In genomic region chr13:104937759-104938158, GRCm38 (mm10) we compare ENCODE assay signal across 8 mouse cellular contexts.
DNase-seq lines count a peak whose midpoint lies in the region; ATAC-seq and TF ChIP-seq lines count a peak whose summit lies in the region.

No protein-coding gene starts in this region.

- peak overlapping the region; percentile 32; the same call in 1 of the 2 replicates for H3K4me3 ChIP-seq in layer of hippocampus, adult 2 months
- no peak overlapping the region for H3K4me3 ChIP-seq in hindbrain, embryonic 11.5 days (ENCODE audit: low read depth, low read length)

- H3K36me3 ChIP-seq in hindbrain, embryonic 11.5 days (ENCODE audit: control insufficient read depth, insufficient read depth, low read length): no peaks in the 10 kb centered on the region

- no peaks in the 10 kb centered on the region for H3K27me3 ChIP-seq in hindbrain, embryonic 11.5 days (ENCODE audit: control insufficient read depth, insufficient read depth, low read length)

- no peak for TF ChIP-seq CTCF in layer of hippocampus, adult 2 months (conservative IDR thresholded peaks at IDR 0.05)

- no peaks in the 10 kb centered on the region for H3K4me1 ChIP-seq in hindbrain, embryonic 11.5 days (replicated peaks; ENCODE audit: control insufficient read depth, insufficient read depth, low read length)

- H3K4me2 ChIP-seq in hindbrain, embryonic 11.5 days (replicated peaks; ENCODE audit: low read depth, low read length): peak overlapping the region; percentile 29

- peak overlapping the region; percentile 67 for H3K27ac ChIP-seq in layer of hippocampus, adult 2 months
- no peak overlapping the region for H3K27ac ChIP-seq in hindbrain, embryonic 11.5 days (ENCODE audit: low read depth, low read length)

- no peak for DNase-seq in layer of hippocampus, adult 2 months (ENCODE audit: low spot score in 2 of 2)
- no peak for DNase-seq in layer of hippocampus, postnatal 25 days (ENCODE audit: extremely low spot score in 1 of 2, low spot score in 1 of 2)
- no peak for DNase-seq in hindbrain, embryonic 11.5 days (ENCODE audit: low spot score)
- peak; percentile 39 for DNase-seq in thymus, postnatal 14 days
- no peak for DNase-seq in cerebellum, adult 11-12 months
- DNase-seq in layer of hippocampus, adult 9-10 months (ENCODE audit: low spot score): no peak
- no peak for DNase-seq in right cerebral cortex, postnatal 10 days (ENCODE audit: low spot score in 2 of 2)

- WGBS in hindbrain, embryonic 11.5 days: 11% methylated on average over 3 of the region's 6 CpGs

- H3K9ac ChIP-seq in hindbrain, embryonic 11.5 days (ENCODE audit: low read depth, low read length): no peak overlapping the region

- no peaks in the 10 kb centered on the region for H3K9me3 ChIP-seq in hindbrain, embryonic 11.5 days (ENCODE audit: control insufficient read depth, low read length)

- peak; percentile 41 for ATAC-seq in hindbrain, embryonic 11.5 days (ENCODE audit: low FRiP score)
- peak; percentile 23 for ATAC-seq in megakaryocyte, adult 5-6 weeks (ENCODE audit: poor library complexity, severe bottlenecking)
